Mouse (Mus musculus) embryonic fibroblast, embryonic 13.5 days (primary cell): ENCODE results near the gene Hps1. TPM values are rescaled to one million over a fixed set of nuclear protein-coding genes. Genes with fewer than 3 reads are reported as not detected.

Experiments
- H3K27ac ChIP-seq: 2 replicates; pipeline ENCODE4 v1.5.1; 2012; ENCODE audit warnings: low read length, control low read depth, inconsistent platforms; ENCODE audit not compliant: insufficient read depth
- H3K4me1 ChIP-seq: 2 replicates; pipeline ENCODE4 v1.6.1; 2011; ENCODE audit warnings: low read length; ENCODE audit not compliant: control insufficient read depth, insufficient read depth
- H3K4me3 ChIP-seq: 2 replicates; pipeline ENCODE4 v1.5.1; 2011; ENCODE audit warnings: mild to moderate bottlenecking, control low read depth, low read length; ENCODE audit not compliant: insufficient read depth
- CTCF ChIP-seq: IDR thresholded peaks from 2 replicates; pipeline ENCODE4 v1.5.1; 2011; ENCODE audit warnings: mild to moderate bottlenecking, control low read depth, low read length, moderate library complexity, borderline replicate concordance; ENCODE audit not compliant: insufficient read depth
- POLR2A ChIP-seq: IDR thresholded peaks from 2 replicates; pipeline ENCODE4 v1.6.1; 2011; ENCODE audit warnings: low read depth, mild to moderate bottlenecking, control low read depth, low read length, moderate library complexity
- polyA plus RNA-seq: library from polyadenylated mRNA; stranded (reverse); fragments of >200 nt; gene quantifications from 2 replicates; pipeline ENCODE4 v1.2.4, GENCODE M21; 2011; ENCODE audit warnings: low read depth; ENCODE audit not compliant: missing spikeins, insufficient read length

Hps1 gene
- polyA plus RNA-seq, 1 experiment: 13.2 TPM

- no peak overlapping the region for H3K27ac ChIP-seq
- no peak for TF ChIP-seq CTCF
- no peak for TF ChIP-seq POLR2A
- H3K4me3 ChIP-seq: no peak overlapping the region
- H3K4me1 ChIP-seq: no peaks in the 10 kb centered on the region
Observed at GRCm38 (mm10) chr19:42725056-42725972, 54.5 kb downstream of the Hps1 start.

DNA sequence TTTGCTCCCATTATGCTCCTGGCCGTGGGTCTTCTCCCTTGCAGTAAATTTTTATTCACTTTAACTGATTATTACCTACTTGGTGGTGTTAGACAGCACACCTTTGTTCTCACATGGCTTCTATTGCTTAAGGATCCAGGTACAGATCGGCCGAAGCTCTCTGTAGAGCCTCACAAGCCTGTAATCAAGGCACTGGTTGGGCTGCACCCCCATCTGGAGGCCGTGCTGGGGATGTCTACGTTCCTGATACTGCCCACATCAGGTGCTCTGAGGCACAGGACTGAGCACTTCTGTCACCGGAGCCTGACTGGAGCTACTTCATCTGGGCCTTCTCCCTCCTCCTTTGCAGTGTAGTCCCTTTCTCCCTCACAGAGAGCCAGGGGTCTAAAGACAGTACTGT is 56.5 kb downstream of the Hps1 start:
- Histone ChIP-seq H3K4me3 (no peak overlapping the region), H3K27ac (no peak overlapping the region), H3K4me1 (no peaks in the 10 kb centered on the region)
- TF ChIP-seq POLR2A: no peak
- TF ChIP-seq CTCF: no peak

- Histone ChIP-seq H3K4me1 (0 out of 2 replicates have a peak, but pooled peaks cover 2% of the 10 kb centered on the region), H3K27ac (no peak overlapping the region), H3K4me3 (no peak overlapping the region)
- TF ChIP-seq POLR2A (no peak), CTCF (no peak)
Observed at GRCm38 (mm10) chr19:42722500-42722899, 57.3 kb downstream of the Hps1 start.

DNA sequence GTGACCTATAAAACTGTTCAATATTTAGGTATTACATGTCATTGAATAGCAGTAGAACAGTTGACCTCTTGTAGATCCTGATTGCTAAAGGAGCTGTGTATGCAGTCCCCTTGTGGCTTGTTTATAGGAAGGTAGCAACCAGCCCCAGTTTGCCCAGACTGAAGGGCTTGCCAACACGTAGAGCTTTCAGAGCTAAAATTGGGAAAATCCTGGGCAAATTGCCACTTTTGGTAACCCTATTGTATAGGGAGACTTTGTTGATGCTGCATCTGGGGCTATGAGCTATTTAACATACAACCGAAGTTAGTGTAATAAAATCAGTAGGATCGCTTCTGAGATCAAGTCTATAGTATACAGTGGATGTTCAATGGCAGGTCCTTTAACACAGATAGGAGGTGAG is 61.7 kb downstream of the Hps1 start:
- H3K27ac ChIP-seq: no peak overlapping the region
- no peak overlapping the region for H3K4me3 ChIP-seq
- TF ChIP-seq CTCF (no peak), POLR2A (no peak)
- H3K4me1 ChIP-seq: 0 out of 2 replicates have a peak, but pooled peaks cover 2% of the 10 kb centered on the region

DNA sequence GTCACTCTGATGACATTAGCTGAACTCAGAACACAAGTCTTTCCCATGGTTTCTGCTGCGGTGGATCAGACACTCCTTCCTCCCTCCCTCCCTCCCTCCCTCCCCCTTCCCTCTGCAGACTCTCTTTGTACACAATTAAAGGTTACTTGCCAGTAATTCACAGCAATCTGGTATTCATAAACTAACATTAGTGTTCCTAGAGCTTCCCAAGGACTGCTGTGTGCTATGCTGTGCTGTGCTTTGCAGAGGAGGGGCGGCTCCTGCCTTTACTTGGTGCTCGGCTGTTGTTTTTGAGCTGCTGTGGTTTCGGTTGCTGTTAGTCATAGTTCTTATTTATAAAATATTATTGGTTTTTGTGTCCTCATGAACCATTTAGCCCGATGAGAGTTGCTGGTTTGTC is 62.1 kb downstream of the Hps1 start:
- Histone ChIP-seq H3K4me3 (no peak overlapping the region), H3K4me1 (0 out of 2 replicates have a peak, but pooled peaks cover 2% of the 10 kb centered on the region), H3K27ac (no peak overlapping the region)
- TF ChIP-seq POLR2A: no peak
- TF ChIP-seq CTCF: no peak

DNA sequence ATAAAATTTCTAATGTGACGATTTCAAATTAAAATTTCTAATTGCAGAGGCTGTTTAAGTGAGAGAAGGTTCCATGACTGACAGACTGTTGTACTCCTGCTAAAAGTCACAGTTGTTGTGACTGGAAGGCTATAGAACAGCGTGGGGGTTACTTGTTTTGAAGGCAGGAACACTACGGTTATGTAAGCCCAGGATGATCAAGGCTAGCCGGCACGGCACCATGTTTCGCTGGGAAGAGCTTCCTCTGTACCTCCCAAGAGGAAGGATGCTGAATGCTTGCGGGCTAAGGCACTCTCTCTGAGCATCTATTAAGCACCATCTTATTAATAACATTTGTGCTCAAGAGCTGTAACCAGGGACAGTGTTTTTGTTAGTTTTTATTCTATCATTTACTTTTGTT is 63.3 kb downstream of the Hps1 start:
- Histone ChIP-seq H3K27ac (no peak overlapping the region), H3K4me3 (no peak overlapping the region), H3K4me1 (0 out of 2 replicates have a peak, but pooled peaks cover 2% of the 10 kb centered on the region)
- no peak for TF ChIP-seq CTCF
- no peak for TF ChIP-seq POLR2A

GRCm38 (mm10) chr19:42713770-42714169 is 66.0 kb downstream of the Hps1 start:
- Histone ChIP-seq H3K4me1 (0 out of 2 replicates have a peak, but pooled peaks cover 2% of the 10 kb centered on the region), H3K4me3 (no peak overlapping the region), H3K27ac (no peak overlapping the region)
- TF ChIP-seq CTCF: no peak
- TF ChIP-seq POLR2A: no peak

Other genes with a start within 250 kb of the Hps1 start
- 13.3 and 33.0 TPM in 2 replicates for gene Loxl4, start 167.2 kb downstream of the Hps1 start, polyA plus RNA-seq
- 2.7 and 3.0 TPM in 2 replicates for gene Pyroxd2, start 27.2 kb downstream of the Hps1 start, polyA plus RNA-seq